Mouse (Mus musculus) frontal cortex, adult (tissue): ENCODE results near the gene Arl6ip6.

ENCODE experiments used
- ATAC-seq: cut with Nextera tagmentation; 2 replicates; pipeline ENCODE4 v1.9.2; 2017; ENCODE audit warnings: mild to moderate bottlenecking, moderate library complexity, mixed read lengths; ENCODE audit not compliant: low TSS enrichment

Arl6ip6 gene

DNA sequence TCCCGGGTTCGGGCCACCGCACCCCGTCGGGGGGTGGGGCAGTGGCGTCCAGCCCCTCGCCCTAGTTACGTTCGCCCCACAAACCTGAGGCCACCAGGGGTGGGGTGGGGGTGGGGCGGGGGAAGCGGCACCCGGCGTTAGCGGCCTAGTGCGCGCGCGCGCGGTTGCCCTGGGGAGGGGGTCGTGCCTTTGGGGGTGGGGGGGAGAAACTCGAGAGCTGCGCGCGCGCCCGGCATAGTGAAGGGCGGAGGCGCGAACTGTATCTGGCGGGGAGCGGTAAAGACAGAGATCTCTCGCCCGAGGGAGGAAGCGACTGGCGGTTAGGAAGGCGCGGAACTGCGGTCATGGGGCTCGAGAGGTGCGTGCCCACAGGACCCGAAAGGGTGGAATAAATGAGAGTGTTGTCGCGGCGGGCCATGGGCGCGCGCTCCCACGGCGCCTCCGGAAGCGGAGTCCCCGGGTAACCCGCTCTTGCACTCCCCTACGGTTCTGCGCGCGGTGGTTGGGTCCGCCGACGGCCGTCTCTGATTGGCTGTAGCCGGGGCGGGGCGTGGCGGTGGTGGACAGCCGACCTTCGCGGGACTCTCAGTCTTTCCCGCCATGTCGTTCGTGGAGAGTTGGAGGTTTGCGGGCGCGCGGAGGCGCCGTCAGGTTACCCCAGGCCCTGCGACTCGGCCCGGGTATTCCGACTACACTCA lies at the start of gene Arl6ip6:
TSS of gene Arl6ip6 (plus strand) at position 204 of the 698 bp plus-strand sequence.
- peak; percentile 89 for ATAC-seq

DNA sequence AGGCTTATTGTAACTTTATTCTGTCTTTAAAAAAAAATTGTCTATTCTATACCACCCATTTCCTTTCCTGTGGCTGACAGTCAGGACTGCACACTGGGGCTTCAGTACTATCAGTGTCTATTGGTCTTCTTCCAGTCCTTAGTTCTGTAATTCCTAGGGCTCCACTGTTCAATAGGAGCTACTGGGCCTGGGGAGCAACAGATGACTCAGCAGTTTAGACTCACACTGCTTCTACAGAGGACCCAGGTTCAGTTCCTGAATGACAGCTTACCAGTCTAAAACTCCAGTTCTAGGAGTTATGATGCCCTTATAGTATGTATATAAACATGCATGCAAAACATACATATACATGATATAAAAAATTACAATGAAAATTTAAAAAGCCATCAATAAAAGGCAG lies 44.7 kb upstream of the Arl6ip6 start:
- no peak for ATAC-seq

DNA sequence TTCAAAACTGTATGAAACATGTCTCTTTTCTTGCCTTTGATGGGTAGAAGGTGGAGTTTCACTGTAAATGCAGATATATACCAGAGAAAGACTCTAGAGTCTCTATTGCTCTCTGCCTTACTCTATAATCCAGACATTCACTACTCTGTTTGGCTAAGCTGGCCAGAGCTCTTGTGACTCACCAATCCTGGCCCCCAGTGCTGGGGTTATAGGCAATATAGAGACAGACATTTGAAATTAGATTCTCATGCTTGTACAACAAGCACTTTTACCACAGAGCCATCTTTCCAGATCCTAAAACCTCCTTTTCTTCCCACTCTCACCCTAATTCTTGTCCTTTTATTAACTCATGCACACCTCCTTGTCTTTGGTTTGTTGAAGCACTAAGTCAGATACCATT lies 17.6 kb upstream of the Arl6ip6 start:
- no peak for ATAC-seq

DNA sequence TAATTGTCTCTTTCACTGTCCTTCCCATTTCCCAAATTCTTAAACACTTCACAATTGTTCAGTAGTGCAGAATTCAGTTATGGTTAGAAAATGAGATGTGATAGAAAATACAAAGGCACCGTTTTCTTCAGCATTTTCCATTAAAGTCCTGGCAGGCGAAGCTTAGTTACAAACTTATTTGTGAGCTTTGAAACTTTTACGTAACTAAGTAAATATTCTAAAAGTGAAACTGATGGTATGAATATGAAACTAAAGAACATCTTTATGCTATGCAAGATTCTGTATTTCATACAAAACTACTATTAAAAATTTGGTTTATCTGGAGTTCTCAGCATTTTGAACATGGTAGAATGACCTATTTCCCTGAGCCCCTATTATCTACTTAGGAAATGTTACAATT lies 12.6 kb upstream of the Arl6ip6 start:
- ATAC-seq = no peak

DNA sequence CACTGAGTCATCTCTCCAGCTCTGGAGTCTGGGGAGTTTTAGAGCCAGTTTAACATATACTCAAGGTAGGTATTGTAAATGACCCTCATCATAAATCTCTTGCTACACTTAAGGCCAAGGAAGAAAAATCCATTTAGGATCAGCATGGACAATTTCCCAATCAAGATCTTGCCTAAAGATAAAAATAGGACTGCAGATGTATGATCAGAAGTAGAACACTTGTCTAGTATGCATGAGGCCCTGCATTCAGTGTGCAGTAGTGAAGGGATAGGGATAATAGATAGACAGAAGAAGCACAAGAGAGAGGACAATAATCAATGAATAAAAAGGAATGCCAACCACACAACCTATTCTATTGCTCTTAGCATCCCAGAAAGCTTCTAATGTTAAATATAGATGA lies 11.7 kb upstream of the Arl6ip6 start:
- peak; percentile 57; the same call in 1 of the 2 replicates for ATAC-seq

DNA sequence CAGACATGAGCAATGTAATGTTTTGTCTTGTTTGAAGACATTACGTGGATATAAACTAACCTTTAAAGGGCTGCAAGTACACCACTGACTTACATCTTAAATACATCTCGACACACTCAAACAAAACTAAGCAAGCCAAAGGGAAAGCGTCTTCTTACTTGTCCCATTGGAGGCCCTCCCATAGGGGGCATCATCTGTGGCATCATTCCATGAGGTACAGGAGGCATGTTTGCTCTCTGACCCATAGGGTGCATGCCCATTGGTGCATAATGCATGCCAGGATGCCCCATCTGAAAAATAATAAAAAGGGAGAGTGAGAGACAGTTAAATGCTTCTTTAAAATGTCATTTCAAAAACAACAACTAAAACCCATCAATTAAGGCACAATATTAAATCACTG lies 1.7 kb upstream of the Arl6ip6 start:
- ATAC-seq = no peak

DNA sequence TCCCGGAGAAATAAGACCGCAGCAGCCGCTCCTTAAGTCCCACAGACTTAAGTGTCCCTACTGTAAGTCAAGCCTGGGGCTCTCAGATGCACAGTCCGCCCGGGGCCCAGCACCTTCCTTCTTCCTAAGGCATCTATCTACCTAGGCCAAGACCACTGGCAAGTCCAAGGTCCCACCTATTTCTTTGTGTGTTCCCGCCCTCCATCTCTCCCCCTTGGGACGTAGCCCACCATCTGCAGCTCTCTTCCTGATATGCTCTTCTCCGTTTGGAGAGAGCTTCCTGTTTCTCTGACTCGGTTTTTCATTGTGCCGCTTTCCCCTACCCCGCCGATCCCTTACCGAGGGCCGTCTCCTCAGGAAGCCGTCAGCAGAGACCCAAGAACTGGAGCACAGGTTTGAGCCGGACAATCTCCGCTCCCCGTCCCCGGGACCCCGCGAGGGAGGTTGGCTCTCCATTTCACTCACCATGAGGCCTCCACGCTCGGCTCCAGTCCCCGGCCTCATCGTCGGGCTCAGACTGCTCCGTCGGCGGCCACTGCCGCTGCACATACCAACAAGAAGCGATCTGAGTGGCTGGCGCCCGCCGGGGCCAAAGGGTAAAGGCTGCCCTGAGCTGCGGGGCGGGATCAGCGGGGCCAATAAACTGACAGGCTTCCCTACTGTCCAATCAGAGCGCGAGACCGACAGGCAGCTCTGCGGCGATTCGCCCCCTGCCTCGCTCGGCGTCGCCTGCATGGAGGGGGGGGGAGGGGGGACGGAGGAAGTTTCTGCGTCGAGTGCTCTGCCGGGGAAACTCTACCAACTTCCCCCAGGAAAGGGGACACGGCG lies 628 bp upstream of the Arl6ip6 start, which contains the start of gene Prpf40a:
TSS of gene Prpf40a (minus strand) at position 601 of the 828 bp plus-strand sequence.
- peak; percentile 94 for ATAC-seq

DNA sequence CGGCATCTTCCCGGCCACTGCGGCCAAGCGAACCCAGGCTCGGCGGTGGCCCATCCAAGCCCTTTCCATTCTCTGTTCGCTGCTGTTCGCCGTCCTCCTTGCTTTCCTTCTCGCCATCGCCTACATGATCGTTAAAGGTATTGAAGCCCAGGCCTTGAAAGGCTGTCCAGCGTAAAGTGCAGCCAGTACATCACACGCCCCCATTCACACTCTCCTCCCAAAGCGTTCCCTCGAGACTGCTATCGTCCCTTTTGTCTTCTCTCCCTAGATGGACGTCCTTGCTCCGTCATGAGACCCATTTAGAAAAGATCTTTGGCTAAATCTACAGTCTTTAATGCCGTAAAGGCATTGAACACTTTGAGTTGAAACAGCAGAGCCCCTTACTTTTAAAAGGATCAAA lies 860 bp downstream of the Arl6ip6 start:
- ATAC-seq = peak; percentile 9

DNA sequence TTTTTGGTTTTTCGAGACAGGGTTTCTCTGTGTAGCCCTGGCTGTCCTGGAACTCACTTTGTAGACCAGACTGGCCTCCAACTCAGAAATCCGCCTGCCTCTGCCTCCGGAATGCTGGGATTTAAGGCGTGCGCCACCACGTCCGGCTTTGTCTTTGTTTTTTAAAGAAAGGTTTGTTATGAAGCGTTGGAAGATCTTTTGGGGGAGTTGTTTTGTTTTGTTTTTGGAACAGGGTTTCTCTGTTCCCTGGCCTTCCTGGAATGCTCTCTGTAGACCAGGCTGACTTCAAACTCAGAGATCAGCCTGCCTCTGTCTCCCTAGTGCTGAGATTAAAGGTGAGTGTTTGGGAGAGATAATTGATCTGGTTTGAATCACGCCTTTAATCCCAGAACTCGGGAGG lies 4.9 kb downstream of the Arl6ip6 start:
- no peak for ATAC-seq

DNA sequence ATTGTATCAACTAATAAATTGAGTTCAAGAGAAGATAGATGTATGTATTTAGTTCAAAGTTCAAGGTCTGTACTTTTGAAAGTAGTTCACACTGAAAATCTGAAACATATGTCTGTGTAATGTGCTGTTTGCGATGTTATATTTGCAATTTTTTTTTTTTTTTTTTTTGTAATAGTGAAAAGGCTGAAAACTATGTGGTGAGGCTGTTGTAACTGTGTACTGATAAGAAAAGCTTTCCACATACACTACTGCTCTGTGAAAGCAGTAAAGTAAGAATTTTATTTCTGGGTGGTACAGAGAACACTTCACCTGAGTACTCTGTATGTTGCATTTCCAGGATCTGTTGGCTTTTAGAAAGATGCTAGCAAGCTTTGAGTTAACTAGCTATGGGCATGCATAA lies 7.7 kb downstream of the Arl6ip6 start:
- ATAC-seq = no peak

DNA sequence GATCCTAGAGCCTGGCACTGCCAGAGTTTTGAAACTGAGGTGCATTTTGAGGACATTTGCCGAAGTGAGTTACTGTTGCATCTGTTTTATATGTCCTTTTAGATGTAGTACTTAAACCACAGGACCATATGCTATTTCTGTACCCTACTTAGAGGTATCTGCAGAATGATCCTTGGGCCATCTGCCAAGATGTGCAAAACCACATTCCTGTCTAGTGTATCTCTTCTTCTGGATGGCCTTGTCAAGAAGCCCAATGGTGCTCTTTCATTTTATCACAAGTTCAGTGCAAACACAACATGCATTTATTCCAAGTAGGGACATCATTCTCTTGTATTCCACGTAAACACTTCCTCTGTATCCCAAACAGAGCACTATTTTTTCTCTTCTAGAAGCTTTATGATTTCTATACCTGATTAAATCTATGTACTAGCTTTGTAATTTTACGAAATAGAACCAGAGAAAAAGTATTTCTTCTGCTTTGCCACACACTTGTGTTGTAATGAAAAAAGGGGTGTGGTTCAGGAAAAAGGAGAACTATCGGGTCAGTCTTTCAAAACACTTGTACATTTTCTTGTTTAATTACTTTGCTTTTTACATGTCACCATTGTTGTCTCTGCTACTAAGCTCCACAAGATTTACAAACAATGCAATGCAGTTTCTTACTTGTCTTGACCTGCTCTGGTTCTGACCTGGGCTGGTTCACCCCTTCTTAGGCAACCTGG lies 8.8 kb downstream of the Arl6ip6 start:
- ATAC-seq = no peak

DNA sequence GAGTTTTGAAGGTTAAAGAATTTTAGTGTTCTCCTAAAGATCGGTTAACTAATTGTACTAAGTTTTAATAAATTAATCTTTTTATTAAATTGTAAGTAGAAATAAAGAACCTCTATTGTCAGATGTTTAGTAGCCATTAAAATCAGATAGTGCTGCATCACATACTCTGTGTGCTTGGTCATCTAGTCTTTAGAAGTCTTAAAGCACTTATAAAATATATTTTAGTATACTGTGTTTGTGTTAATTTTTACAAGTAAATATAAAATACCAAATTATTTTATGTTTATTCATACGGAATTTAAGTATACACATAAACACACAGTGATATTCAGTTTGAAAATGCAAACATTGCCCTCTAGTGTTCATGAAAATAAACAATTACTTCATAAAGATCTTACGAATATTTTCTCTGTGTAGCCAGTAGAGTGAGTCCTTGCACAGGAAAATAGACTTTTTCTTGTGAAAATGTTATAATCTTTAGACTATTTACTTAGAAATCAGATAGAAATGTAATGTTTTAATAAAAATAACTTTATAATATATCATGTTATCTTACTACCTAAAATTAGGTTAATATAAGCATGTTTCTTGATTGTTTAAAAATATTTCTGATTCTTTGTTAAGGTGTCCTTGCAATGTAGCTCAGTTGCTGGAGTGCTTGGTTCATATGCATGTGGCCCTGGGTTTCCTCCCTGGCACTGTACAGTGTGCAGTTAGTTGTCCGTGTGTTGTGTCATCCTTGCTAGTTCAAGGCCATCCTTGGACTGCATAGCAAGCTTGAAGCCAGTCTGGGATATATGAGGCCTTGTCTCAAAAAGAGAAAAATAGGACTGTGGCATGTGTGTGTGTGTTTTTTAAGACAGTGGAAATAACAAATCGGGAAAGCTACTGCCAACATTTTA lies 13.1 kb downstream of the Arl6ip6 start:
- peak; percentile 81; the same call in 1 of the 2 replicates for ATAC-seq

DNA sequence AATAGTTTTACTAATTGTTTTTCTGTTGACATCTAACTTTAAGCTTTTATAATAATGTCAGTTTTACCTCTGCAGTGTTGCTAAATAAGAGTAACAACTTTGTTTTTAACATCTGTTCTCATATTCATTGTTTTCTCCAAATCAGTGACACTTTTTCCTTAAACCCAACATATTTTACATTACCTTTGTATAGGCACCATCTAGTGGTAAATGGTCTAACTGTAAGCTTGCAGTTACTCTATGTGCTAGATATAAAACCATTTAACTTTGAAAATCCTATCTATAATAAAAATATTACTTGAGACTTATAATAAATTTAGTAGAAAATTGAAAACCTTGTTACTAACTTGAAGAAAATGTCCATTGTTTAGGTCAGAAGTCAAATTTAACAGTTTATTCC lies 15.2 kb downstream of the Arl6ip6 start:
- ATAC-seq = no peak

DNA sequence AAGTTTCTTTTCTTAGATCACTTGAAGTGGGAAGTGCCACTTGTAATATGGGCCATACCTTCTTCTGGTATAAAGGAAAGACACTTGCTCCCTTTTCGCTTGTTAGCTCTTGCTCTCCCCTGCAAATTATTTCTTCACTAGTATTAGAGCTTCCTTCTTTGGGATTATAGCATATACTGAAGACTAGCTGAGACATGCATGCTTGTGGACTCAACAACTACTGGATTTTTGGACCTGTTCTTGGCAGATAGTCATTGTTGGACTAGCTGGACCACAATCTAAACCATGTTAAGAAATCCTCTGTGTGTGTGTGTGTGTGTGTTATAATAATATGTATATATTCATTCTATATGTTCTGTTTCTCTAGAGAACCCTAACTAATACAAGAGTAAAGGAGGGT lies 22.0 kb downstream of the Arl6ip6 start:
- ATAC-seq = no peak

DNA sequence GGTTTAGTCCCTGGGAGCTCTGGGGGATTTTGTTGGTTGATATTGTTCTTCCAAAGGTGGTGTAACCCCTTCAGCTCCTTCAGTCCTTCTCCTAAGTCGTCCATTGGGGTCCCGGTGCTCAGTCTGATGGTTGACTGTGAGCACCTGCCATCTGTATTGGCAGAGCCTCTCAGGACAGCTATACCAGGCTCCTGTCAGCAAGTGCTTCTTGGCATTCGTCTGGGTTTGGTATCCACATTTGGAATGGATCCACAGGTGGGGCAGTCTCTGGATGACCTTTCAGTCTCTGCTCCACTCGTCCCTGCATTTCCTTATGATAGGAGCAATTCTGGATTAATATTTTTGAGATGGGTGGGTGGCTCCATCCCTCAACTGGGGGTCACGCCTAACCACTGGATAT lies 30.7 kb downstream of the Arl6ip6 start:
- ATAC-seq = no peak

DNA sequence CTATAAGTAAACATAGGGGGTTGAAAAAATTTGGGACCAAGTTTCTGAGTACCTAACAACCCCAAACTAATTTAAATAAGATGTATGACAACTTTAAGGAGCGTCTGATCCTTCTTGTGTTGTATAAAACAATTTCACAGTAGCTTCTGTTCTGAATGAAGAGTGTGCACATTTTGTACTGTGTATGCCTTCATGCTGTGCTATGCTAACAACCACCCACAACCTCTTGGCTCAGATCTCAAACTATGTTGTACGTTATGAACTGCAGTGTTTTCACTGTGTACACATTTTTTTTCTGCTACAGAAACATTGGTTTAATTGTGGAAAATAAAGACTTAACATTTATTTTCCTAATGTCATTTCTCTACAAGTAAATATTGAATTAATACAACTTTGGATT lies 65.5 kb downstream of the Arl6ip6 start:
- ATAC-seq = peak; percentile 79
